Comparison of ENCODE assay signal across 36 mouse cellular contexts in the genomic region with DNA sequence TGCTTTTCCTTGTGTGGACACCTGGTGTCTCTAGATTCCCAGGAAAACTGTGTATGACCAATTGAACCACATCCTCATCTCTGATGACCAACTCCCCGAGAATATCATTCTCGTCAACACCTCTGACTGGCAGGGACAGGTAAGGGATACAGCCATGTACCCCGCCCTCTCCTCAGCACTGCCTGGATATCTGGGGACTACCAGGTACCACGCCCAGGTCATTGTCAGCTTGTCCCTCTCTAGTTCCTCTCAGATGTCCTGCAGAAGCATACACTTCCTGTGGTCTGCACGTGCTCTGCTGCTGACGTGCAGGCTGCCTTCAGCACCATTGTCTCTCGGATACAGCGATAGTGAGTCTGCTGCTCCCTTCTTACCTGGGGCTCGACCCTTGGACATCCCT. TPM values are rescaled to one million over a fixed set of nuclear protein-coding genes. Genes with fewer than 3 reads are reported as not detected.
"Had no signal": no experiment of that assay in that cellular context is flagged by ENCODE, and none has a peak within 500 bp of the region (broad histone marks: within the 10 kb centered on the region; RNA-seq: fewer than 3 reads in every experiment).

No protein-coding gene starts in this region.

- H3K9me3 ChIP-seq: limb, embryonic 10.5 days; limb, embryonic 12.5 days; limb, embryonic 13.5 days; limb, embryonic 15.5 days; liver, embryonic 12.5 days; liver, embryonic 13.5 days; liver, embryonic 15.5 days; lung, embryonic 15.5 days; midbrain, embryonic 10.5 days; midbrain, embryonic 12.5 days; midbrain, embryonic 15.5 days; neural tube, embryonic 12.5 days had no signal

- H3K4me3 ChIP-seq: left cerebral cortex, adult 2 months; limb, embryonic 10.5 days; limb, embryonic 12.5 days; limb, embryonic 13.5 days; limb, embryonic 15.5 days; liver, embryonic 12.5 days; liver, embryonic 13.5 days; liver, embryonic 15.5 days; lung, embryonic 15.5 days; megakaryocyte, embryonic 14.5 days; midbrain, embryonic 10.5 days; midbrain, embryonic 12.5 days; midbrain, embryonic 15.5 days; neural tube, embryonic 12.5 days had no signal

- H3K4me2 ChIP-seq: limb, embryonic 12.5 days; limb, embryonic 13.5 days; limb, embryonic 15.5 days; liver, embryonic 11.5 days; liver, embryonic 12.5 days; liver, embryonic 13.5 days; liver, embryonic 15.5 days; lung, embryonic 14.5 days; lung, embryonic 15.5 days; midbrain, embryonic 12.5 days; midbrain, embryonic 15.5 days; neural tube, embryonic 12.5 days had no signal

- H3K4me1 ChIP-seq: limb, embryonic 10.5 days; limb, embryonic 12.5 days; limb, embryonic 13.5 days; limb, embryonic 15.5 days; lung, embryonic 15.5 days; midbrain, embryonic 10.5 days; midbrain, embryonic 12.5 days; midbrain, embryonic 15.5 days; neural tube, embryonic 12.5 days had no signal

- DNase-seq: left cerebral cortex, postnatal 4 days; liver; liver, embryonic 13.5 days; liver, postnatal 0 days; lung, adult 18-20 months; lung, adult 2 months; lung, embryonic 14.5 days; lung, postnatal 10 days; lung, postnatal 14 days; lung, postnatal 36 days; lung, postnatal 4 days; midbrain, embryonic 14.5 days had no signal

- H3K27ac ChIP-seq: left cerebral cortex, adult 2 months; limb, embryonic 10.5 days; limb, embryonic 12.5 days; limb, embryonic 13.5 days; limb, embryonic 15.5 days; liver, embryonic 13.5 days; liver, embryonic 14.5 days; liver, embryonic 15.5 days; lung, embryonic 15.5 days; macrophage; midbrain, embryonic 10.5 days; midbrain, embryonic 12.5 days; midbrain, embryonic 15.5 days; neural tube, embryonic 12.5 days had no signal

- ATAC-seq: liver, embryonic 12.5 days; liver, postnatal 0 days; lung, postnatal 0 days; midbrain, embryonic 15.5 days; midbrain, embryonic 16.5 days had no signal

- H3K9ac ChIP-seq: limb, embryonic 12.5 days; limb, embryonic 15.5 days; liver, embryonic 12.5 days; liver, embryonic 13.5 days; liver, embryonic 14.5 days; liver, embryonic 15.5 days; liver, postnatal 0 days; lung, embryonic 14.5 days; lung, embryonic 15.5 days; midbrain, embryonic 12.5 days; midbrain, embryonic 15.5 days; neural tube, embryonic 12.5 days had no signal

- H3K27me3 ChIP-seq: limb, embryonic 12.5 days; limb, embryonic 13.5 days; limb, embryonic 15.5 days; liver, embryonic 12.5 days; liver, embryonic 13.5 days; liver, embryonic 15.5 days; lung, embryonic 15.5 days; midbrain, embryonic 12.5 days; midbrain, embryonic 15.5 days; neural tube, embryonic 12.5 days had no signal

RNA-seq across cellular contexts. Expression of gene Tex22, which starts 12.7 kb away (rescaled TPM):
- total RNA-seq: liver, adult 2 months; megakaryocyte-erythroid progenitor cell, adult 5-6 weeks; monocyte, adult 5-6 weeks had no signal
- polyA plus RNA-seq: limb, embryonic 12.5 days; limb, embryonic 15.5 days; liver, embryonic 11.5 days; liver, embryonic 12.5 days; liver, embryonic 13.5 days; liver, embryonic 15.5 days; liver, embryonic 16.5 days; liver, postnatal 0 days; lung, embryonic 14.5 days; lung, embryonic 15.5 days; lung, postnatal 0 days; macrophage; midbrain, embryonic 10.5 days; midbrain, embryonic 12.5 days; midbrain, embryonic 14.5 days; midbrain, embryonic 16.5 days; midbrain, postnatal 0 days; neural tube, embryonic 11.5 days; neural tube, embryonic 12.5 days had no signal
